Mouse (Mus musculus): ENCODE data around the gene Tmcc2. TPM values are rescaled to one million over a fixed set of nuclear protein-coding genes. Genes with fewer than 3 reads are reported as not detected.
A peak's percentile ranks its signal among the peaks of the same experiment; 100 is the strongest.

Tmcc2 gene
- 10 to 100 TPM; 29.4 to 40.8 TPM for total RNA-seq (2021)
- long read RNA-seq, experiment 1, transcript Tmcc2-201 (5 exons, 3,410 nt) = major isoform, 48 of 64 reads
- long read RNA-seq, experiment 1, partial matches to known transcripts = 11 of 64 reads
- long read RNA-seq, experiment 1, other reads (novel, unspliced or antisense) = 4 of 64 reads
- long read RNA-seq, experiment 2, transcript Tmcc2-201 (5 exons, 3,410 nt) = major isoform, 34 of 47 reads
- long read RNA-seq, experiment 2, partial matches to known transcripts = 6 of 47 reads
- long read RNA-seq, experiment 2, other reads (novel, unspliced or antisense) = 7 of 47 reads

DNA sequence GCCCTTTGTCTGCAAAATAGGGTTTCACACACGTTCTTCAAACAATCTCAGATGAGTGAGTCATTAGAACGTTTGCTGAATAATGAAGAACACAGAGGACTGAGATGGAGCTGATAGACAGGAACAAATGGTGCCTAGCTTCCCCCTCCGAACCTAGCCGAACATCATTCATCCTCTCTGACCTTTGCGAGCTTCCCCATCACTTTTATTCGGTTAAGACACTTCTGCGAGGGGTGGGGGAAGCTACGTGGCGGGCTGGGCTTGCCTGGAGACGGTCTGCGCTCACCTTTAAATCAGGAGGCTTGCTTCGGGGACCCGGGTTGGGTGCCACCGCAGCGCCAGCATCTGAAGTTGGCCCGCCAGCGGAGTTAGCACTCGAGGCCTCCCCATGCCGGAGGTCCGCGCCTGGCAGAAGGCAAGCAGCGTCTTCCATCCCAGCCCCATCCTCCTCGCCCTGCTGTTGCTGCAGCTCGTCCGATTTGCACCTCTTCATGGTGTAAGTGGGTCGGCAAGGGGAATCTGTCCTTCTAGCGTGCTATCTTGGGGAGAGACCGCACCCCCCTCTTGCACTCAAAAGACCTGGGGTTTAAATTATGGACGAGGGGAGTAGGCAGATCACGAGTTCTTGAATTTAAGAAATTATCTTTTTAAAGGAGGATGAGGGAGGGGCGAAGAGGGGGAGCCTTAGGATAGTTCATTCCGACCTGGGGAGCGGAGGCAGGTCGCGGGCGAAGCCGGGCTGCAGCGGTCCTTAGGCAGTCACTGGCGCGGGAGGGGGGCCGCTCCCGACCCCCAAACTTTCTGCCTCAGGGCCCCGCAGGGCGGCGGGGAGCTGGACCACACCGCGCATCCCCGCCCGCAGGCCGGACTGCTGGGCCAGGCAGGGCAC, at the start of gene Tmcc2:
TSS of gene Tmcc2 (minus strand) at position 591 of the 889 bp plus-strand sequence.
- TF ChIP-seq CTCF (IDR thresholded peaks at IDR 0.05) = no peak
- H3K27ac ChIP-seq = peak within 1 kb of the TSS; percentile 90
- H3K4me3 ChIP-seq = peak within 1 kb of the TSS; percentile 82
- intact Hi-C loops (cut with DNase I) = loop anchor here (1.0 to 2.0 kb wide), 2 partner anchors 24 to 26 kb away; partner anchors contain the start of gene Dstyk
- DNase-seq = peak; percentile 64

DNA sequence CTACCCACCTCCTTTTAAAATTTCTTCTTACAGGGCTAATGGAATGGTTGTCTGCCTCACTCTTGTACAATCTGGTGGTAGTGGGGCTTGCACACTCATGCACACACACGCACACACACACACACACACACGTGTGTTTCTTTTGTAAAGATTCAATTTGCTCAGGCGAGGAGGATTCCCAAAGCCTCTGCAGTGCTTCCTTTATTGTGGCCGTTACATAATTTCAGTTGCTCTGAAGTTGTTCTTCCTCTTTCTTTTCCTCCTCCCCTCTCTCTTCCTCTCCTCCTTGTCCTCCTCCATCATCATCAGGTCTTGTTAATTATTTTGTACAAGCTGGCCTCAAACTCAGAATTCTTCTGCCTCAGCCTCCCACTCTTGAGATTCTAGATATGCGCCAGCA, 46.3 kb upstream of the Tmcc2 start:
- no peak for DNase-seq
- intact Hi-C loops (cut with DNase I) = loop anchor here (5.0 kb wide), 1 partner anchor 40 kb away; the partner anchor contains the start of gene Rbbp5
- Histone ChIP-seq H3K4me3 (no peak overlapping the region), H3K27ac (peak overlapping the region; percentile 74)
- no peak for TF ChIP-seq CTCF (IDR thresholded peaks at IDR 0.05)

DNA sequence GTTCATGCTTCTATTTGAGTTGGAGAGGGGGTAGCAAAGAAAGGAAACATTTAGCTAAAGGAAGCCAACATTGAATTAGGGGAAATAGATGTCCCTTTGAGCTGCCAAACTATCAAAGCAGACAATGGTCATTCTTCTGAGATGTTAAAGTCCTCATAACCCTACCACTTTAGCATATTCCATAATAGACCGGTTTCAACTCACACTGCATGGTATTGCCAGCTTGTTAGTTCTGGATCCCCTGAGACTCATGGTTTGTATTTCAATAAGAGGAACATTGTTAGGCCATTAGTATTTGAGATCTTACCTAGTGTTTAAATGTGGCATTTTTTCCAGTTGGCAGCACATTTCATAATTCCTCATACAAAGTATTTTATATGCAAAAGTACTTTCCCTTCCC, 45.9 kb upstream of the Tmcc2 start:
- TF ChIP-seq CTCF (IDR thresholded peaks at IDR 0.05) = no peak
- DNase-seq = no peak
- intact Hi-C loops (cut with DNase I) = loop anchor here (5.0 kb wide), 1 partner anchor 40 kb away; the partner anchor contains the start of gene Rbbp5
- peak overlapping the region; percentile 74 for H3K27ac ChIP-seq
- peak overlapping the region; percentile 28 for H3K4me3 ChIP-seq

- intact Hi-C loops (cut with DNase I) = loop anchor here (5.0 kb wide), 1 partner anchor 41 kb away; the partner anchor contains the start of gene Rbbp5
- H3K4me3 ChIP-seq = peak overlapping the region; percentile 28
- peak; percentile 69 for DNase-seq
- TF ChIP-seq CTCF (IDR thresholded peaks at IDR 0.05) = no peak
- H3K27ac ChIP-seq = peak overlapping the region; percentile 74
Observed at GRCm38 (mm10) chr1:132436320-132436958, 45.4 kb upstream of the Tmcc2 start.

- intact Hi-C loops (cut with DNase I) = no loop called here
- H3K27ac ChIP-seq = no peak overlapping the region
- DNase-seq = no peak
- TF ChIP-seq CTCF (IDR thresholded peaks at IDR 0.05) = no peak
- no peak overlapping the region for H3K4me3 ChIP-seq
Observed at GRCm38 (mm10) chr1:132434032-132434431, 43.0 kb upstream of the Tmcc2 start.

- DNase-seq = peak; percentile 76
- Histone ChIP-seq H3K27ac (peak overlapping the region; percentile 4; the same call in 1 of the 2 replicates), H3K4me3 (no peak overlapping the region)
- no peak for TF ChIP-seq CTCF (IDR thresholded peaks at IDR 0.05)
- intact Hi-C loops (cut with DNase I) = no loop called here
Observed at GRCm38 (mm10) chr1:132433349-132433748, 42.3 kb upstream of the Tmcc2 start.

- no peak for TF ChIP-seq CTCF (IDR thresholded peaks at IDR 0.05)
- H3K4me3 ChIP-seq = peak overlapping the region; percentile 35
- H3K27ac ChIP-seq = peak overlapping the region; percentile 60
- DNase-seq = peak; percentile 79
- intact Hi-C loops (cut with DNase I) = no loop called here
Observed at GRCm38 (mm10) chr1:132431716-132432115, 40.6 kb upstream of the Tmcc2 start.

- no peak overlapping the region for H3K4me3 ChIP-seq
- intact Hi-C loops (cut with DNase I) = no loop called here
- H3K27ac ChIP-seq = no peak overlapping the region; the same call in 1 of the 2 replicates
- DNase-seq = no peak
- no peak for TF ChIP-seq CTCF (IDR thresholded peaks at IDR 0.05)
Observed at GRCm38 (mm10) chr1:132430818-132431217, 39.7 kb upstream of the Tmcc2 start.

DNA sequence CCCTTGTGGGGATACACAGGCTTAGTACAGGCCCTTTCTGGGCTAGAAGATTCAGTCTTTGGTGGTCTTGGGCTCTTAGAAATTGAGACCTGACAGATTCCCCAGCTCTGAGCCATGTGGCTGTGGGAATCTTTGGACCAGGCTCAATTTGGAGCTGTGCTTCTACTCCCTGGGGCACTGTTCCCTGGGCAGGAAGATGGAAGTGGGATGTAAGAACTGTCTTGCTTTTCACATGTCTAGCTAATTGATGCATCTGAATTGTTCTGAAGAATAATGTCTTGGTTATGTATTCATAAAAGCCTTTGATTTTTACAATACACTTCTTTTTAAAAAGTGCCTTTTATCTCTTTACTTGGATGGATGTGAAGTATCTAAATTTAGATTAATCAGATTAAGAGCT, 34.5 kb upstream of the Tmcc2 start:
- intact Hi-C loops (cut with DNase I) = no loop called here
- no peak for TF ChIP-seq CTCF (IDR thresholded peaks at IDR 0.05)
- DNase-seq = no peak
- H3K4me3 ChIP-seq = no peak overlapping the region
- no peak overlapping the region for H3K27ac ChIP-seq

GRCm38 (mm10) chr1:132422912-132423696, 32.0 kb upstream of the Tmcc2 start:
- intact Hi-C loops (cut with DNase I) = no loop called here
- Histone ChIP-seq H3K27ac (no peak overlapping the region), H3K4me3 (no peak overlapping the region)
- TF ChIP-seq CTCF (IDR thresholded peaks at IDR 0.05) = no peak; the same call in 1 of the 2 replicates
- no peak for DNase-seq

DNA sequence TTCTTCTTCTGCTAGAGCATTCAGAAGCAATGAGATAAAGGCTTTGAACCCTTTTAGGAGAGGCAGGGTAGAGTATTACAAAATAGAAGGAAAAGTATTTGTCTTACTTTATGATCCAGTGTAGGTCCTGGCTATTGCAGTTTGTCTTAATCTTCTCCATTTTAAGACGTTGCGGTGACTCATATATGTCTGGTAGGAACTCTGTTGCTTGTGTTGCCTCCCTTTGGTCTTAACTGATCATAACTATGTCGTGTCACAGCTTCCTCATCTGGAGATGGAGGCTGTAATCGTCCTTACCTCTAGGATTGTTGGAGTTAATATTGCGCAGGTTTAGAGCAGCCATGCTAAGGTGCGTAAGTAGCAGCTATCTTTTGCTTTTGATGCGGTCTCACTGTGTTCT, 29.6 kb upstream of the Tmcc2 start:
- TF ChIP-seq CTCF (IDR thresholded peaks at IDR 0.05) = no peak
- intact Hi-C loops (cut with DNase I) = no loop called here
- no peak overlapping the region for H3K4me3 ChIP-seq
- H3K27ac ChIP-seq = no peak overlapping the region
- DNase-seq = no peak

DNA sequence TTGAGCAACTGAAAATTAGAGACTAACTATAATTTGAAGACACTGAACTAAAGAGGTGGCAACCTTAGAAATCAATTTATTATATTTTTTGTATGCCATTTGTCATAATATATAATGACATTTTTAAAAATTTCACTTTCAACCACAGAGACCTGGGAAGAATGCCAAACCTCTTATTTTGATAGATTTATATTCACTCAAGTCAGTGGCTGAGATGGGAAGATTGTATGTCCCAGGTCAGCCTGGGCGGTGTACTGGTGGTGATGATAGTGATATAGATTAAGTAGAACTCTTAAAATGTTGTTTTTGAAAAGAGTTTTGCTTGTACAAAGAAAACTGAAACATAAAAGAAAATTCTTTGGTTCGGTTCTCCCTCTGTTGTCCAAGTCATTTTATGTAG, 29.1 kb upstream of the Tmcc2 start:
- H3K27ac ChIP-seq = no peak overlapping the region
- intact Hi-C loops (cut with DNase I) = no loop called here
- H3K4me3 ChIP-seq = no peak overlapping the region
- DNase-seq = no peak
- TF ChIP-seq CTCF (IDR thresholded peaks at IDR 0.05) = no peak

Data from gastrocnemius, adult 2 months (tissue).